Mouse (Mus musculus): ENCODE results near the gene Msi2.

Gene Msi2

GRCm38 (mm10) chr11:88392715-88393114 lies 325.6 kb downstream of the Msi2 start:
- DNase-seq = no peak

GRCm38 (mm10) chr11:88391181-88391814 lies 327.0 kb downstream of the Msi2 start:
- no peak for DNase-seq

- DNase-seq = no peak
These were observed 328.8 kb downstream of the Msi2 start for GRCm38 (mm10) chr11:88389530-88389929.

GRCm38 (mm10) chr11:88386916-88387315 lies 331.4 kb downstream of the Msi2 start:
- DNase-seq = no peak

- no peak for DNase-seq
These were observed 335.9 kb downstream of the Msi2 start for GRCm38 (mm10) chr11:88382449-88382848.

GRCm38 (mm10) chr11:88381145-88381909 lies 337.0 kb downstream of the Msi2 start:
- no peak for DNase-seq

GRCm38 (mm10) chr11:88379635-88380034 lies 338.7 kb downstream of the Msi2 start:
- no peak for DNase-seq

- DNase-seq = no peak
These were observed 339.5 kb downstream of the Msi2 start for GRCm38 (mm10) chr11:88378686-88379339.

- DNase-seq = no peak
These were observed 345.7 kb downstream of the Msi2 start for GRCm38 (mm10) chr11:88372589-88372988.

- DNase-seq = no peak
These were observed 348.4 kb downstream of the Msi2 start for GRCm38 (mm10) chr11:88369898-88370297.

GRCm38 (mm10) chr11:88367501-88367900 lies 350.8 kb downstream of the Msi2 start:
- DNase-seq = no peak

GRCm38 (mm10) chr11:88365914-88366540 lies 352.3 kb downstream of the Msi2 start:
- no peak for DNase-seq

GRCm38 (mm10) chr11:88364231-88364630 lies 354.1 kb downstream of the Msi2 start:
- no peak for DNase-seq

GRCm38 (mm10) chr11:88363481-88363880 lies 354.8 kb downstream of the Msi2 start:
- no peak for DNase-seq

GRCm38 (mm10) chr11:88359736-88360135 lies 358.6 kb downstream of the Msi2 start:
- no peak for DNase-seq

- DNase-seq = no peak
These were observed 361.0 kb downstream of the Msi2 start for GRCm38 (mm10) chr11:88357325-88357724.

- no peak for DNase-seq
These were observed 361.6 kb downstream of the Msi2 start for GRCm38 (mm10) chr11:88356598-88357290.

- DNase-seq = no peak
These were observed 362.3 kb downstream of the Msi2 start for GRCm38 (mm10) chr11:88356016-88356415.

- DNase-seq = no peak
These were observed 363.5 kb downstream of the Msi2 start for GRCm38 (mm10) chr11:88354771-88355170.

GRCm38 (mm10) chr11:88351722-88352473 lies 366.4 kb downstream of the Msi2 start:
- no peak for DNase-seq

GRCm38 (mm10) chr11:88348690-88349089 lies 369.6 kb downstream of the Msi2 start:
- no peak for DNase-seq

- DNase-seq = no peak
These were observed 370.3 kb downstream of the Msi2 start for GRCm38 (mm10) chr11:88348056-88348455.
